Mouse (Mus musculus) E14TG2a.4 (cell line): ENCODE data around the gene Btg2.

Source experiments
- CTCF ChIP-seq: conservative IDR thresholded peaks from 2 replicates; pipeline ENCODE4 v1.5.1; 2014; ENCODE audit warnings: low read length
- POU5F1 ChIP-seq: IDR thresholded peaks from 2 replicates; pipeline ENCODE4 v1.6.1; 2014; ENCODE audit warnings: low read length, borderline replicate concordance

DNA sequence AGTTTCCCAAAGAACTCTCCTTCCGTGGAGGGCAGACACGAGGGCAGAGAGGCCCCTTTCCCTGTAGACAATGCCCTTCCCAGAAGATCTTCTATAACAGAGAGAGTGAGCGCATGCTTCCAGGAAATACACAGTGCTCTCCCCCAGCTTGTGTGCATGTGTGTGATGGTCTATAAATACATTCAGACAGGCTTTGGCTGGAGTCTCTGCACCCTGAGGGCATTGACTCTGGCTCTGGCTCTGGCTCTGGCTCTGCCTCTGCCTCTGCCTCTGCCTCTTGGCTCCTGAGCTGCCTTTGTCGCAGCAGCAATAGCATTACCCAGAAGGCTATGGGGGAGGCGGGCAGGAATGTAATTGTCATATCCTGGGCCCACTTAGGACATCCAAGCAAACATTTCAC is 24.9 kb upstream of the Btg2 start:
- TF ChIP-seq CTCF = no peak; the same call in 1 of the 2 replicates
- no peak for TF ChIP-seq POU5F1
